Mouse (Mus musculus): ENCODE data around the gene Tmtc4. TPM values are rescaled to one million over a fixed set of nuclear protein-coding genes. Genes with fewer than 3 reads are reported as not detected.

The Tmtc4 gene
- total and polyA plus RNA-seq, 2 experiments from 2014 or later, result 9.3 to 17.2 TPM

- TF ChIP-seq EP300 (IDR thresholded peaks at IDR 0.05; ENCODE audit: low read depth), result no peak
- no peak for TF ChIP-seq CTCF (IDR thresholded peaks at IDR 0.05; ENCODE audit: low read depth)
- 58% methylated on average over 1 of the region's 1 CpGs for WGBS
Observed at GRCm38 (mm10) chr14:122997465-122997864, 13.6 kb upstream of the Tmtc4 start.

GRCm38 (mm10) chr14:122993935-122994334 lies 10.1 kb upstream of the Tmtc4 start:
- H3K4me1 ChIP-seq (ENCODE audit: control insufficient read depth, insufficient read depth), result no peaks in the 10 kb centered on the region
- no peak for ATAC-seq (ENCODE audit: insufficient read depth, low read depth)
- H3K4me3 ChIP-seq (ENCODE audit: low read depth, low read length), result no peak overlapping the region
- no peak overlapping the region for H3K27ac ChIP-seq (ENCODE audit: low read depth)
- no peak overlapping the region for H3K4me2 ChIP-seq (ENCODE audit: low read depth, low read length)
- DNase-seq (ENCODE audit: low spot score), result no peak
- TF ChIP-seq CTCF (IDR thresholded peaks at IDR 0.05; ENCODE audit: low read depth), result no peak
- TF ChIP-seq EP300 (IDR thresholded peaks at IDR 0.05; ENCODE audit: low read depth), result no peak
- H3K9ac ChIP-seq (replicated peaks; ENCODE audit: low read depth, low read length), result no peak overlapping the region
- H3K36me3 ChIP-seq (replicated peaks; ENCODE audit: control insufficient read depth, insufficient read depth, low read length), result no peaks in the 10 kb centered on the region
- WGBS, result 82% methylated on average over 2 of the region's 2 CpGs
- H3K9me3 ChIP-seq (replicated peaks; ENCODE audit: control insufficient read depth, low read length), result no peaks in the 10 kb centered on the region
- H3K27me3 ChIP-seq (ENCODE audit: control insufficient read depth, insufficient read depth, low read length), result no peaks in the 10 kb centered on the region

More at GRCm38 (mm10) chr14:122997465-122997864, 13.6 kb upstream of the Tmtc4 start:
- Histone ChIP-seq H3K27ac (ENCODE audit: low read depth) (no peak overlapping the region), H3K36me3 (replicated peaks; ENCODE audit: control insufficient read depth, insufficient read depth, low read length) (no peaks in the 10 kb centered on the region), H3K4me2 (ENCODE audit: low read depth, low read length) (no peak overlapping the region), H3K9ac (replicated peaks; ENCODE audit: low read depth, low read length) (no peak overlapping the region), H3K4me1 (ENCODE audit: control insufficient read depth, insufficient read depth) (no peaks in the 10 kb centered on the region), H3K9me3 (replicated peaks; ENCODE audit: control insufficient read depth, low read length) (no peaks in the 10 kb centered on the region), H3K27me3 (ENCODE audit: control insufficient read depth, insufficient read depth, low read length) (no peaks in the 10 kb centered on the region), H3K4me3 (ENCODE audit: low read depth, low read length) (no peak overlapping the region)
- no peak for ATAC-seq (ENCODE audit: insufficient read depth, low read depth)
- no peak for DNase-seq (ENCODE audit: low spot score)

- 52% methylated on average over 6 of the region's 6 CpGs for WGBS
- no peak overlapping the region for H3K27ac ChIP-seq (ENCODE audit: low read depth)
Observed at GRCm38 (mm10) chr14:122992937-122993336, 9.1 kb upstream of the Tmtc4 start.

GRCm38 (mm10) chr14:122990521-122991052 lies 6.8 kb upstream of the Tmtc4 start:
- 52% methylated on average over 4 of the region's 4 CpGs for WGBS
- Histone ChIP-seq H3K4me3 (ENCODE audit: low read depth, low read length) (no peak overlapping the region), H3K4me2 (ENCODE audit: low read depth, low read length) (no peak overlapping the region), H3K27me3 (ENCODE audit: control insufficient read depth, insufficient read depth, low read length) (no peaks in the 10 kb centered on the region), H3K9ac (replicated peaks; ENCODE audit: low read depth, low read length) (no peak overlapping the region), H3K27ac (ENCODE audit: low read depth) (no peak overlapping the region), H3K4me1 (ENCODE audit: control insufficient read depth, insufficient read depth) (no peaks in the 10 kb centered on the region), H3K36me3 (replicated peaks; ENCODE audit: control insufficient read depth, insufficient read depth, low read length) (no peaks in the 10 kb centered on the region), H3K9me3 (replicated peaks; ENCODE audit: control insufficient read depth, low read length) (no peaks in the 10 kb centered on the region)
- TF ChIP-seq CTCF (IDR thresholded peaks at IDR 0.05; ENCODE audit: low read depth), result no peak
- no peak for DNase-seq (ENCODE audit: low spot score)
- ATAC-seq (ENCODE audit: insufficient read depth, low read depth), result no peak

More at GRCm38 (mm10) chr14:122992937-122993336, 9.1 kb upstream of the Tmtc4 start:
- no peaks in the 10 kb centered on the region for H3K9me3 ChIP-seq (replicated peaks; ENCODE audit: control insufficient read depth, low read length)
- H3K4me3 ChIP-seq (ENCODE audit: low read depth, low read length), result no peak overlapping the region
- DNase-seq (ENCODE audit: low spot score), result no peak
- H3K9ac ChIP-seq (replicated peaks; ENCODE audit: low read depth, low read length), result no peak overlapping the region
- no peak for ATAC-seq (ENCODE audit: insufficient read depth, low read depth)
- no peak overlapping the region for H3K4me2 ChIP-seq (ENCODE audit: low read depth, low read length)
- no peaks in the 10 kb centered on the region for H3K4me1 ChIP-seq (ENCODE audit: control insufficient read depth, insufficient read depth)
- no peaks in the 10 kb centered on the region for H3K27me3 ChIP-seq (ENCODE audit: control insufficient read depth, insufficient read depth, low read length)
- no peaks in the 10 kb centered on the region for H3K36me3 ChIP-seq (replicated peaks; ENCODE audit: control insufficient read depth, insufficient read depth, low read length)
- no peak for TF ChIP-seq EP300 (IDR thresholded peaks at IDR 0.05; ENCODE audit: low read depth)
- TF ChIP-seq CTCF (IDR thresholded peaks at IDR 0.05; ENCODE audit: low read depth), result no peak

- Histone ChIP-seq H3K9ac (replicated peaks; ENCODE audit: low read depth, low read length) (no peak overlapping the region), H3K4me3 (ENCODE audit: low read depth, low read length) (no peak overlapping the region), H3K4me1 (ENCODE audit: control insufficient read depth, insufficient read depth) (0 out of 2 replicates have a peak, but pooled peaks cover 9% of the 10 kb centered on the region), H3K9me3 (replicated peaks; ENCODE audit: control insufficient read depth, low read length) (no peaks in the 10 kb centered on the region), H3K27ac (ENCODE audit: low read depth) (no peak overlapping the region), H3K4me2 (ENCODE audit: low read depth, low read length) (no peak overlapping the region), H3K36me3 (replicated peaks; ENCODE audit: control insufficient read depth, insufficient read depth, low read length) (no peaks in the 10 kb centered on the region), H3K27me3 (ENCODE audit: control insufficient read depth, insufficient read depth, low read length) (no peaks in the 10 kb centered on the region)
- TF ChIP-seq CTCF (IDR thresholded peaks at IDR 0.05; ENCODE audit: low read depth), result no peak
- no peak for TF ChIP-seq EP300 (IDR thresholded peaks at IDR 0.05; ENCODE audit: low read depth)
- 53% methylated on average over 2 of the region's 2 CpGs for whole genome bisulfite sequencing
- no peak for DNase-seq (ENCODE audit: low spot score)
- no peak for ATAC-seq (ENCODE audit: insufficient read depth, low read depth)
Observed at GRCm38 (mm10) chr14:122986404-122986803, 2.6 kb upstream of the Tmtc4 start.

All from heart, postnatal 0 days (tissue).